Mouse (Mus musculus) lung, embryonic 15.5 days (tissue): ENCODE results near the gene Pms2. TPM values are rescaled to one million over a fixed set of nuclear protein-coding genes. Genes with fewer than 3 reads are reported as not detected.

Source experiments
- ATAC-seq: fragments of 200-750 bp; cut with Nextera tagmentation; 2 replicates; pipeline ENCODE4 v1.8.0; 2017; ENCODE audit warnings: moderate number of reproducible peaks, borderline replicate concordance; ENCODE audit not compliant: low FRiP score, low TSS enrichment; ENCODE audit errors: extremely low read depth
- H3K27ac ChIP-seq: fragments of 300-500 bp; sonication (generic); 2 replicates; pipeline ENCODE4 v1.5.1; 2015; ENCODE audit warnings: moderate library complexity, mild to moderate bottlenecking, inconsistent platforms
- H3K27me3 ChIP-seq: fragments of 300-500 bp; sonication (generic); 2 replicates; pipeline ENCODE4 v1.6.1; 2015; ENCODE audit warnings: inconsistent platforms
- H3K36me3 ChIP-seq: fragments of 300-500 bp; sonication (generic); 2 replicates; pipeline ENCODE4 v1.6.1; 2015; ENCODE audit warnings: inconsistent platforms
- H3K4me1 ChIP-seq: fragments of 300-500 bp; sonication (generic); 2 replicates; pipeline ENCODE4 v1.6.1; 2015; ENCODE audit warnings: inconsistent platforms
- H3K4me2 ChIP-seq: fragments of 300-500 bp; sonication (generic); 2 replicates; pipeline ENCODE4 v1.6.1; 2015; ENCODE audit warnings: inconsistent platforms, mild to moderate bottlenecking, moderate library complexity
- H3K4me3 ChIP-seq: fragments of 300-500 bp; sonication (generic); 2 replicates; pipeline ENCODE4 v1.5.1; 2015; ENCODE audit warnings: mild to moderate bottlenecking, inconsistent platforms
- H3K9ac ChIP-seq: fragments of 300-500 bp; sonication (generic); 2 replicates; pipeline ENCODE4 v1.6.1; 2015; ENCODE audit warnings: inconsistent platforms
- H3K9me3 ChIP-seq: fragments of 300-500 bp; sonication (generic); 2 replicates; pipeline ENCODE4 v1.6.1; 2016; ENCODE audit warnings: inconsistent platforms
- WGBS: fragments of 180-500 bp; shearing (Covaris S2); methylation state at CpG from one replicate; pipeline ENCODE4 v1.1.7; 2015; 5-methylcytosine and 5-hydroxymethylcytosine counted together
- polyA plus RNA-seq: library from polyadenylated mRNA; unstranded; fragments of >200 nt; fragmentation: Nextera tagmentation; extraction: Ambion mirVana; gene quantifications from 2 replicates; pipeline ENCODE4 v1.2.1, GENCODE M21; 2015

Pms2 gene
- polyA plus RNA-seq, 1 experiment from 2014 or later, result 31.2 TPM

DNA sequence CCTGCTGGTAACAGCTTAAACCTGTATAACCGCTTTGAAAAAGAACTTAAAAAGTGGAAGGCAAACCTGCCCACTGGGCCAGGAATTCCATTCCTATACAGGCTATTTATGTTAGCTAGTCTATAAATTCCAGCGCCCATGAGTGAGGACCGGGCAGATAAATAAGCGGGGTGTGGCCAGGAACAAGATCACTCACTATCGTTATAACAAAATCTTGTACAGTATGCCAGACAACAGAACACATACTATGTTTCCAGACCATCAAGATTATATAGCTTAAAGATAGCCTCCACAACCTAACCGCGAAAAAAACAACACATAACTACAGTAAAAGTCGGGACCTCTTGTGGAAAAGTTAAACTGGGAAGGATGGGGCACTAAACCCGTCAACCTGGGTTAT is 838 bp upstream of the Pms2 start:
- Histone ChIP-seq H3K27me3 (no peaks in the 10 kb centered on the region), H3K4me2 (peak overlapping the region; percentile 81), H3K27ac (peak overlapping the region; percentile 85), H3K4me3 (peak overlapping the region; percentile 72), H3K9me3 (no peaks in the 10 kb centered on the region), H3K4me1 (peaks cover 24% of the 10 kb centered on the region), H3K9ac (peak overlapping the region; percentile 64), H3K36me3 (peaks cover 13% of the 10 kb centered on the region; the same call in 1 of the 2 replicates)
- 2% methylated on average over 9 of the region's 9 CpGs for WGBS
- ATAC-seq, result no peak

DNA sequence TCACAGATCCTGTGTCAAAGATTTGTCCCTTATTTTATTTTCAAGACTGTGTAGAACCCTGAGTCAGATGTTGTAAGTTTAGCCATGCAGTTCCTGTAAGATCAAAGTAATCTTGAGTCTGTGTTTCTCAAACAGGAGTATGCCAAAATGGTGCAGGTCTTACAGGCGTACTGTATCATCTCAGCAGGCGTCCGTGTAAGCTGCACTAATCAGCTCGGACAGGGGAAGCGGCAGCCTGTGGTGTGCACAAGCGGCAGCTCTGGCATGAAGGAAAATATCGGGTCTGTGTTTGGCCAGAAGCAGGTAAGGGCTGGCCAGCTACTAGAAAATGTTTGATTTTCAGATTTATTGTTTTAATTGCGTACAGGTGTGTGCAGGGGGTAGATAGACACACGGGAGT is 6.5 kb downstream of the Pms2 start:
- Histone ChIP-seq H3K4me2 (no peak overlapping the region), H3K27ac (no peak overlapping the region), H3K4me1 (no peaks in the 10 kb centered on the region), H3K4me3 (no peak overlapping the region), H3K27me3 (no peaks in the 10 kb centered on the region), H3K9ac (no peak overlapping the region), H3K9me3 (no peaks in the 10 kb centered on the region), H3K36me3 (peaks cover 40% of the 10 kb centered on the region)
- 90% methylated on average over 9 of the region's 9 CpGs for WGBS
- ATAC-seq, result no peak

DNA sequence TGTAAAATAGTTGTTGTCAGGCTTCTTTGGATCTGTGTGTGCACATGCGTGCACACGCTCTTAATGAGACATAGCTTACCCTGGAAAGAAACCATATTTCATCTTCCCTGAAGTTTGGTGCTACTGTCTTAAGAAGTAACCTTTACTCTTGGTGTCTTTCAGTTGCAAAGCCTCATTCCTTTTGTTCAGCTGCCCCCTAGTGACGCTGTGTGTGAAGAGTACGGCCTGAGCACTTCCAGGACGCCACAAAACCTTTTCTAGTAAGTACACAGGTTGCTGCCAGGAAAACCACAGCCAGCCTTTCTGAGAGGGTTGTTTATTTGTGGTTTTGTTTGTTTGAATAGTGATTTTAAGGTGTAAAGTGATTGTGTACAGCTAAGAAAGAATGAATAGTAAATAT is 7.7 kb downstream of the Pms2 start:
- WGBS, result 48% methylated on average over 5 of the region's 5 CpGs
- H3K27ac ChIP-seq, result no peak overlapping the region
- H3K4me2 ChIP-seq, result no peak overlapping the region

DNA sequence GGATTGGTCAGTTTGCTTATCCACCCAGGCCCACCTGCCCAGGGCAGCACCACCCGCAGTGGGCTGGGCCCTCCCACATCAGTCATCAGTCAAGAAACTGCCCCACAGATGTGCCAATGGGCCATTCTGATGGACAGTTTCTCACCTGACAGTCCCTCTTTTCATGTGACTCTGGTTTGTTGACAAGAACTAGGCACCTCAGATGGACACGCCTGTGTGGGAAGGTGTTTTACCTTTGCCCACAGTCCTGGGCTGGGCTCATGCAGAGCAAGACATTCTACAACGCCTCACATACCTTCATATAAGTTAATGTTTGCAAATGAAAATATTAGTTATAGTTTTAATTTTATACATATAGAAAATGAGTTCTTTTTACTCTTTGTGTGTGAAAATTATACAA is 8.4 kb downstream of the Pms2 start:
- peaks cover 50% of the 10 kb centered on the region for H3K36me3 ChIP-seq
- no peaks in the 10 kb centered on the region for H3K27me3 ChIP-seq
- H3K4me1 ChIP-seq, result no peaks in the 10 kb centered on the region
- ATAC-seq, result no peak
- H3K27ac ChIP-seq, result no peak overlapping the region
- no peaks in the 10 kb centered on the region for H3K9me3 ChIP-seq
- no peak overlapping the region for H3K4me3 ChIP-seq
- no peak overlapping the region for H3K9ac ChIP-seq
- whole genome bisulfite sequencing, result 89% methylated on average over 3 of the region's 3 CpGs
- H3K4me2 ChIP-seq, result no peak overlapping the region

More for the DNA sequence above, 7.7 kb downstream of the Pms2 start:
- no peak overlapping the region for H3K9ac ChIP-seq
- no peaks in the 10 kb centered on the region for H3K27me3 ChIP-seq
- ATAC-seq, result no peak
- H3K9me3 ChIP-seq, result no peaks in the 10 kb centered on the region
- H3K4me3 ChIP-seq, result no peak overlapping the region
- peaks cover 47% of the 10 kb centered on the region for H3K36me3 ChIP-seq
- no peaks in the 10 kb centered on the region for H3K4me1 ChIP-seq

DNA sequence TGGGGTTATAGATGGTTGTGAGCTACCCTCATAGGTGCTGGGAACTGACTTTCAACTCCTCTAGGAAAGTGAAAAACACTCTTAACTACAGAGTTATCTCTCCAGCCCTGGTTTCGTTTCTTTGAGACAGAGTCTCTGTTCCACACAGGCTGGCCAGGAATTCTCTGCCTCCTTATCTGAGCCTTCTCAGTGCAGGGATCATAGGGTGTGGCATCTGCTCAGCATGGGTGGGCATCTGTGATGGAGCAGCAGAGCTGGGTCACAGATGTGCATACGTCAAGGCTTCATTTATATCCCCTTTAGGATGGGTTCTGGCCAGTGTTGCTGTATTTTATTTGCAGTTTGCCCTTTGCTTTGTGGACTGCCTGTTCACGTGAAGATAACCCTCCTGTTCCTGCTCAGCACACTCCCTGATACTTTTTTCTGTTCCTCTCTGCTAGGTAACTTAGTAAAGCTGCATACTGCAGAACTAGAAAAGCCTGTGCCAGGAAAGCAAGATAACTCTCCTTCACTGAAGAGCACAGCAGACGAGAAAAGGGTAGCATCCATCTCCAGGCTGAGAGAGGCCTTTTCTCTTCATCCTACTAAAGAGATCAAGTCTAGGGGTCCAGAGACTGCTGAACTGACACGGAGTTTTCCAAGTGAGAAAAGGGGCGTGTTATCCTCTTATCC is 15.2 kb downstream of the Pms2 start:
- Histone ChIP-seq H3K27me3 (no peaks in the 10 kb centered on the region), H3K36me3 (peaks cover 73% of the 10 kb centered on the region), H3K9me3 (no peaks in the 10 kb centered on the region), H3K4me2 (no peak overlapping the region), H3K4me3 (no peak overlapping the region), H3K4me1 (no peaks in the 10 kb centered on the region), H3K27ac (no peak overlapping the region), H3K9ac (no peak overlapping the region)
- WGBS, result 82% methylated on average over 6 of the region's 6 CpGs
- no peak for ATAC-seq

DNA sequence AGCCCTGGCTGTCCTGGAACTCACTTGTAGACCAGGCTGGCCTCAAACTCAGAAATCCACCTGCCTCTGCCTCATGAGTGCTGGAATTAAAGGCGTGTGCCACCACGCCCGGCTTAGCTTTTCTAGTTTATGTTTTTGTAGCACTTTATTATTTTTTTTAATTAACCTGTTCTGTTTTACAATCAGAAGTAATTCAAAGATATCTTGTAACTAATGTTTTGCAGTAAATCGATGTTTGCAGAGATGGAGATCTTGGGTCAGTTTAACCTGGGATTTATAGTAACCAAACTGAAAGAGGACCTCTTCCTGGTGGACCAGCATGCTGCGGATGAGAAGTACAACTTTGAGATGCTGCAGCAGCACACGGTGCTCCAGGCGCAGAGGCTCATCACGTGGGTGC is 18.1 kb downstream of the Pms2 start, which contains the start of gene Gm42421:
TSS of gene Gm42421 (plus strand) at position 301 of the 400 bp plus-strand sequence.
- H3K36me3 ChIP-seq, result peaks cover 69% of the 10 kb centered on the region
- H3K27ac ChIP-seq, result no peak within 1 kb of the TSS
- 90% methylated on average over 8 of the region's 8 CpGs for WGBS
- no peak within 1 kb of the TSS for H3K9ac ChIP-seq
- no peaks in the 10 kb centered on the region for H3K27me3 ChIP-seq
- H3K4me3 ChIP-seq, result no peak within 1 kb of the TSS
- no peak for ATAC-seq
- H3K4me1 ChIP-seq, result 0 out of 2 replicates have a peak, but pooled peaks cover 3% of the 10 kb centered on the region
- no peak within 1 kb of the TSS for H3K4me2 ChIP-seq
- H3K9me3 ChIP-seq, result no peaks in the 10 kb centered on the region

DNA sequence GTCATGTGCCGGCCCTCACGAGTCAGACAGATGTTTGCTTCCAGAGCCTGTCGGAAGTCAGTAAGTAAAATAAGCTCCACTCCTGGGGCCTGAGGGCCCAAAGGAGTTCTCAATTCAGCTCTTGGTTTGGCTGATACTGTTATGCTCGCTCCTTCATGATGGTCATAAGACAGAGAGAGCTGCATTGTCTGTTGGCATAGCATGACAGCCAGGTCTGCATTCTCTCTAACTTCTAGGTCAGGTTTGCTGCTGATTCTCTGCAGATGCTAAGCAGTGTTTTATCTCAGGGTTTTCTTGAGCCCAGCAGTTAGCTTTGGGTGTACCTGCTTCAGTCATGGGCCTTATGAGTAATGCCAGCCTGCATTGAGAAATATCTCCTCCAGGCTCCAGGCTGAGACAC is 19.5 kb downstream of the Pms2 start:
- Histone ChIP-seq H3K4me2 (no peak overlapping the region), H3K9me3 (no peaks in the 10 kb centered on the region), H3K4me1 (0 out of 2 replicates have a peak, but pooled peaks cover 5% of the 10 kb centered on the region), H3K9ac (no peak overlapping the region), H3K36me3 (peaks cover 59% of the 10 kb centered on the region), H3K27me3 (no peaks in the 10 kb centered on the region), H3K4me3 (no peak overlapping the region), H3K27ac (no peak overlapping the region)
- ATAC-seq, result no peak
- WGBS, result 89% methylated on average over 4 of the region's 4 CpGs

DNA sequence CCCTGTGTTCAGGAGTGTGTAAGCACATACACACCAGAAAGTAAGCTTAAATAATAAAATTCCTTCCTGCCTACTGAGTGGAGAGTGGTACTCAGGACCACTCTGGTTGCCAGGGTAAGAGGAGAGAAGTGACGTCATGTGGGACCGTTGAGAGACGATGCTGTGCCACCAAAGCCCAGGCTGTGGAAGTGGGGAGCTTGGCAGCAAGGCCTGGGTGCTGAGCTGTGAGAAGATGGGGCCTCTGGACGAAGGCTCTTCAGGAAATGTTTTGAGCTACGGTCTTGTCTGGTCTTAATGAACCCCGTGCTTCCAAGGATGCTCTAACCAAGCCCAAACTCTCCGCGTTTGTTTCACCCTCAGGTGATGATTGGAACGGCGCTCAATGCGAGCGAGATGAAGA is 20.9 kb downstream of the Pms2 start:
- 0 out of 2 replicates have a peak, but pooled peaks cover 5% of the 10 kb centered on the region for H3K4me1 ChIP-seq
- no peak for ATAC-seq
- H3K27ac ChIP-seq, result no peak overlapping the region
- H3K9ac ChIP-seq, result no peak overlapping the region
- 87% methylated on average over 12 of the region's 12 CpGs for WGBS
- H3K4me2 ChIP-seq, result no peak overlapping the region
- H3K4me3 ChIP-seq, result no peak overlapping the region
- no peaks in the 10 kb centered on the region for H3K9me3 ChIP-seq
- H3K36me3 ChIP-seq, result peaks cover 45% of the 10 kb centered on the region
- H3K27me3 ChIP-seq, result no peaks in the 10 kb centered on the region

DNA sequence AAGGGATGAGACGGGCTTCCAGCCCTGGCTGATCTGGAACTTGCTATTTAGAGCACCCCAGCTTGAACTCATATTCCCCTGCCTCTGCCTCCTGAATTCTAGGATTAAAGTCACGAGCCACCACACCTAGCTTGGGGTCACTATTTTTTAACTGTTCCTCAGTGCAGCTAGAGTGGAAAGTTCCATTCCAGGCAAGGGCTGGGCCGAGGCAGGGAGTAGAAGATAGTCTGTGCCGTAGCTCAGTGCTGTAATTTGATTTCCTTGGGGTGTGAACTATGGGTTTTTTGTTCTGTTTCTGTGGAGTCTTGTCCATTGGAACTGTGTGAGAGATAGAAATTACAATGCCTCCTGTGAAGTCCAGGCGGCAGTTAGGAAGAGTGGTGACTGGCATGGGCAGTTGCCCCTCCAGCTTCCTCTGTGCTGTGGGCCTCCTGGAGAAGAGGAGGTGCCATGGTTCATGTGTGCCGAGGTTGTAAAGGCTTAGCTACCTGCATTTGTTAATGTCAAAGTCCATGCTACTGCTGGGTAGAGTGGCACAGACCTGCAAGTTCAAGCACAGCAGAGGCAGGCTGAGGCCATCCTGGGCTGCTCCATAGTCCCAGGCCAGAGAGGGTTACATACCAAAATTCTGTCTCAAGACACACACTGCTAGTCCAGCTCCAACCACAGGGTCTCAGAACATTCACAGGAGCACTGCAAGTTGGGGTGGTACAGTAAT is 22.3 kb downstream of the Pms2 start:
- Histone ChIP-seq H3K27ac (no peak overlapping the region), H3K9ac (no peak overlapping the region), H3K4me3 (no peak overlapping the region), H3K4me2 (no peak overlapping the region), H3K27me3 (no peaks in the 10 kb centered on the region), H3K9me3 (no peaks in the 10 kb centered on the region), H3K36me3 (peaks cover 31% of the 10 kb centered on the region), H3K4me1 (0 out of 2 replicates have a peak, but pooled peaks cover 5% of the 10 kb centered on the region)
- ATAC-seq, result no peak
- 77% methylated on average over 6 of the region's 6 CpGs for whole genome bisulfite sequencing

DNA sequence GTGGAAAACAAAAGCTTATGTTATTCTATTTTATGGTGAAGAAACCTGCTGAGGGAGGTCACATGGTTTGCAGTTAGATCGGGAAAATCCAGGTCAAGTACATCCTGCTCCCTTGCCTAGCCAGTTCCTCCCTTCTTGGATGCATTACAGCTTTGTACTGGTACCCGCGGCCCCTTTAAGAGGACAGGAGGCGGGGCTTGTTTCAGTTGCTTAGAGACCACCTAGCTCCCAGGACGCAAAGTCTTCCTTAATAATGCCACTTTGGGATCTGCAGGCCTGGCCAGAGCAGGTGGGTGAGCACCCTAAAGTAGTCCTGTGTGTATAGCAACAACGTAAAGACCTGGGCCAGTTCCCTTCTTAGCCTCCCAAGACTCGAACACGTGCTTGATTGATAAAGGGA is 23.1 kb downstream of the Pms2 start, which contains the start of gene Rsph10b:
TSS of gene Rsph10b (plus strand) at position 205 of the 400 bp plus-strand sequence.
- 21% methylated on average over 8 of the region's 8 CpGs for WGBS

DNA sequence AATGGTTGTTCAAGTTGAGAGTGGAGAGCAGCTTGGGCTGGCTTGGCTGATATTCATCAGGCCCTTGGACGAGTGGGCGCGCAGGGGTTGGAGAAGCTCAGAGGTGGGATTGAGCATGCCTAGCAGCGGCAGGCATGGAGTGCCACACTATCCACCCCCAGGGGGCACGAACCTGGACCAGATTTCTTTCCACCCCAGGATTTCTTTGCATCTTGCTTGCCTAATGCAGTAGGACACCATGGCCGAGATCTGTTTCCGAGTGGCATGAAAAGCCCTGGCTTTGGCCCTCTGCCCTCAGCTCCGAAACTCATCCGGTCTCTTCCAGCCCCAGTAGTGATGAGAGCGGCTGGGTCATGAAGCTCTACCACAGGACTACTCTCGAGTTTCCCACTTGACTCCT is 23.6 kb downstream of the Pms2 start:
- no peak for ATAC-seq
- H3K27ac ChIP-seq, result no peak overlapping the region
- peaks cover 25% of the 10 kb centered on the region for H3K36me3 ChIP-seq
- H3K27me3 ChIP-seq, result no peaks in the 10 kb centered on the region
- no peak overlapping the region for H3K9ac ChIP-seq
- no peak overlapping the region for H3K4me2 ChIP-seq
- 82% methylated on average over 11 of the region's 11 CpGs for WGBS
- no peaks in the 10 kb centered on the region for H3K9me3 ChIP-seq
- no peak overlapping the region for H3K4me3 ChIP-seq
- 0 out of 2 replicates have a peak, but pooled peaks cover 5% of the 10 kb centered on the region for H3K4me1 ChIP-seq

More for the DNA sequence above, 23.1 kb downstream of the Pms2 start, which contains the start of gene Rsph10b:
- Histone ChIP-seq H3K27ac (no peak within 1 kb of the TSS), H3K4me1 (0 out of 2 replicates have a peak, but pooled peaks cover 5% of the 10 kb centered on the region), H3K9me3 (no peaks in the 10 kb centered on the region), H3K36me3 (peaks cover 31% of the 10 kb centered on the region), H3K4me2 (no peak within 1 kb of the TSS), H3K9ac (no peak within 1 kb of the TSS), H3K4me3 (no peak within 1 kb of the TSS), H3K27me3 (no peaks in the 10 kb centered on the region)
- ATAC-seq, result no peak

DNA sequence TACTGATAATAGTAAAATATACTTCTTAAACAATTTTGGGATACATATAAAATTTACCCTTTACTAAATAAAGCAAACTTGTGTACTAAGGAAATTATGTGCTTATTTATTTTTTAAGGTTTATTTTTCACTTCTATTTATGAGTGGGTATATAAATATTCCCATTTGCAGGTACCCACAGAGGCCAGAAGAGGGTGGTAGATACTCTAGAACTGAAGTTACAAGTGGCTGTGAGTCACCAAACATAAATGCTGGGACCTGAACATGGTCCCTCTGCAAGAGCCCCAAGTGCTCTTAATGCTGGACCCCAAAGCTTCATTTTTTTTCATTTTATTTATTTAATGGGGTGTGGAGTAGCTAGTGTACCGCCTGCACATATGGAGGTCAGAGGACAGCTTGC is 24.1 kb downstream of the Pms2 start:
- WGBS, result 62% methylated on average over 1 of the region's 1 CpGs
- H3K27ac ChIP-seq, result no peak overlapping the region
- ATAC-seq, result no peak
- no peak overlapping the region for H3K9ac ChIP-seq
- H3K9me3 ChIP-seq, result no peaks in the 10 kb centered on the region
- peaks cover 21% of the 10 kb centered on the region for H3K36me3 ChIP-seq
- H3K27me3 ChIP-seq, result no peaks in the 10 kb centered on the region
- H3K4me3 ChIP-seq, result no peak overlapping the region
- H3K4me2 ChIP-seq, result no peak overlapping the region
- H3K4me1 ChIP-seq, result 0 out of 2 replicates have a peak, but pooled peaks cover 5% of the 10 kb centered on the region
